Mouse (Mus musculus) lung, adult 2 months (tissue): ENCODE results near the gene Olfr1436.

Experiments used
- CTCF ChIP-seq: fragments of 200-500 bp; IDR thresholded peaks from 2 replicates; pipeline ENCODE4 v1.5.1; 2011; ENCODE audit warnings: mild to moderate bottlenecking, low read length, control low read depth; ENCODE audit not compliant: insufficient read depth
- POLR2A ChIP-seq: fragments of 200-500 bp; IDR thresholded peaks from 2 replicates; pipeline ENCODE4 v1.6.1; 2011; ENCODE audit warnings: low read depth, mild to moderate bottlenecking, control low read depth, low read length, borderline replicate concordance; ENCODE audit errors: extremely low read depth

GRCm38 (mm10) chr19:12279554-12279953 is 19.4 kb downstream of the Olfr1436 start, which contains the start of gene Olfr1434:
- TF ChIP-seq CTCF: no peak
- TF ChIP-seq POLR2A: no peak
